Mouse (Mus musculus): ENCODE measurements around the gene Sprn. TPM values are rescaled to one million over a fixed set of nuclear protein-coding genes. Genes with fewer than 3 reads are reported as not detected.
A peak's percentile ranks its signal among the peaks of the same experiment; 100 is the strongest.

Sprn gene
- polyA plus RNA-seq, 1 experiment from 2014 or later, result 0.01 TPM

GRCm38 (mm10) chr7:140186646-140187620, 32.3 kb upstream of the Sprn start:
- ChIA-PET POLR2A (interaction anchor here (0.7 kb wide), 1 partner anchor 10 kb away, joined by 3 read pairs; no protein-coding TSS in a partner anchor), CTCF (interaction anchor here (1.3 to 2.3 kb wide), 2 partner anchors 10 to 20 kb away, joined by 4 to 11 read pairs; partner anchors contain the start of gene Olfr524)
- TF ChIP-seq CTCF (IDR thresholded peaks at IDR 0.05), result peak; percentile 47
- in situ Hi-C loops (cut with MboI; ENCODE audit: low pct_unique_long_range_greater_than_20kb), result no loop called here
- DNase-seq (ENCODE audit: low read depth, low spot score), result no peak
- H3K27me3 ChIP-seq, result peaks cover 7% of the 10 kb centered on the region
- ATAC-seq, result no peak

- POLR2A ChIA-PET, result no interaction called here
- in situ Hi-C loops (cut with MboI; ENCODE audit: low pct_unique_long_range_greater_than_20kb), result no loop called here
- DNase-seq (ENCODE audit: low read depth, low spot score) (no peak), ATAC-seq (no peak)
- CTCF ChIA-PET, result interaction anchor here (0.6 kb wide), 1 partner anchor 61 kb away, joined by 3 read pairs; no protein-coding TSS in a partner anchor
- no peaks in the 10 kb centered on the region for H3K27me3 ChIP-seq
- no peak for TF ChIP-seq CTCF (IDR thresholded peaks at IDR 0.05)
Measured at GRCm38 (mm10) chr7:140184206-140184605, 29.5 kb upstream of the Sprn start.

GRCm38 (mm10) chr7:140180692-140181091, 26.0 kb upstream of the Sprn start:
- in situ Hi-C loops (cut with MboI; ENCODE audit: low pct_unique_long_range_greater_than_20kb), result no loop called here
- ChIA-PET POLR2A (no interaction called here), CTCF (no interaction called here)

GRCm38 (mm10) chr7:140179176-140179575, 24.5 kb upstream of the Sprn start:
- ATAC-seq (no peak), DNase-seq (ENCODE audit: low read depth, low spot score) (no peak)
- ChIA-PET CTCF (no interaction called here), POLR2A (no interaction called here)
- TF ChIP-seq CTCF (IDR thresholded peaks at IDR 0.05), result no peak
- in situ Hi-C loops (cut with MboI; ENCODE audit: low pct_unique_long_range_greater_than_20kb), result no loop called here
- H3K27me3 ChIP-seq, result no peaks in the 10 kb centered on the region

More at GRCm38 (mm10) chr7:140180692-140181091, 26.0 kb upstream of the Sprn start:
- ATAC-seq, result no peak
- no peak for TF ChIP-seq CTCF (IDR thresholded peaks at IDR 0.05)
- no peaks in the 10 kb centered on the region for H3K27me3 ChIP-seq
- no peak for DNase-seq (ENCODE audit: low read depth, low spot score)

GRCm38 (mm10) chr7:140172936-140173335, 18.3 kb upstream of the Sprn start, which contains the start of gene Olfr523:
Gene Olfr523 (plus strand): TSS chr7:140173217.
- ATAC-seq, result no peak
- no peak for DNase-seq (ENCODE audit: low read depth, low spot score)
- ChIA-PET CTCF (no interaction called here), POLR2A (interaction anchor here (0.6 kb wide), 1 partner anchor 13 kb away, joined by 7 read pairs; no protein-coding TSS in a partner anchor)
- in situ Hi-C loops (cut with MboI; ENCODE audit: low pct_unique_long_range_greater_than_20kb), result no loop called here
- no peak for TF ChIP-seq CTCF (IDR thresholded peaks at IDR 0.05)
- no peaks in the 10 kb centered on the region for H3K27me3 ChIP-seq

- no peaks in the 10 kb centered on the region for H3K27me3 ChIP-seq
- CTCF ChIA-PET, result no interaction called here
- in situ Hi-C loops (cut with MboI; ENCODE audit: low pct_unique_long_range_greater_than_20kb), result no loop called here
- no peak for DNase-seq (ENCODE audit: low read depth, low spot score)
- POLR2A ChIA-PET, result no interaction called here
- no peak for TF ChIP-seq CTCF (IDR thresholded peaks at IDR 0.05)
- ATAC-seq, result no peak
Measured at GRCm38 (mm10) chr7:140170863-140171262, 16.2 kb upstream of the Sprn start.

- ATAC-seq (peak; percentile 14), DNase-seq (ENCODE audit: low read depth, low spot score) (peak; percentile 33)
- CTCF ChIA-PET, result no interaction called here
- TF ChIP-seq CTCF (IDR thresholded peaks at IDR 0.05), result no peak
- POLR2A ChIA-PET, result interaction anchor here (0.6 kb wide), 1 partner anchor 1319 kb away, joined by 4 read pairs; no protein-coding TSS in a partner anchor
- in situ Hi-C loops (cut with MboI; ENCODE audit: low pct_unique_long_range_greater_than_20kb), result no loop called here
- no peaks in the 10 kb centered on the region for H3K27me3 ChIP-seq
Measured at GRCm38 (mm10) chr7:140169386-140169785, 14.7 kb upstream of the Sprn start.

- ChIA-PET POLR2A (no interaction called here), CTCF (interaction anchor here (1.0 kb wide), 1 partner anchor 23 kb away, joined by 3 read pairs; no protein-coding TSS in a partner anchor)
- DNase-seq (ENCODE audit: low read depth, low spot score), result no peak
- in situ Hi-C loops (cut with MboI; ENCODE audit: low pct_unique_long_range_greater_than_20kb), result no loop called here
- H3K27me3 ChIP-seq, result no peaks in the 10 kb centered on the region
- TF ChIP-seq CTCF (IDR thresholded peaks at IDR 0.05), result no peak
- ATAC-seq, result no peak
Measured at GRCm38 (mm10) chr7:140167950-140168349, 13.3 kb upstream of the Sprn start.

GRCm38 (mm10) chr7:140164664-140165063, 10.0 kb upstream of the Sprn start, which contains the start of gene Olfr522:
Gene Olfr522 (minus strand): TSS chr7:140164764.
- ChIA-PET POLR2A (interaction anchor here (0.9 kb wide), 1 partner anchor 1044 kb away, joined by 3 read pairs; no protein-coding TSS in a partner anchor), CTCF (interaction anchor here (0.7 kb wide), 1 partner anchor 24 kb away, joined by 3 read pairs; no protein-coding TSS in a partner anchor)
- TF ChIP-seq CTCF (IDR thresholded peaks at IDR 0.05), result no peak
- ATAC-seq (no peak), DNase-seq (ENCODE audit: low read depth, low spot score) (no peak)
- in situ Hi-C loops (cut with MboI; ENCODE audit: low pct_unique_long_range_greater_than_20kb), result no loop called here
- H3K27me3 ChIP-seq, result no peaks in the 10 kb centered on the region

GRCm38 (mm10) chr7:140160363-140160762, 5.7 kb upstream of the Sprn start:
- H3K27me3 ChIP-seq, result no peaks in the 10 kb centered on the region
- POLR2A ChIA-PET, result interaction anchor here (0.7 kb wide), 1 partner anchor 123 kb away, joined by 3 read pairs; no protein-coding TSS in a partner anchor
- in situ Hi-C loops (cut with MboI; ENCODE audit: low pct_unique_long_range_greater_than_20kb), result no loop called here
- CTCF ChIA-PET, result interaction anchor here (0.7 to 1.0 kb wide), 2 partner anchors 20 to 107 kb away, joined by 3 read pairs; no protein-coding TSS in a partner anchor
- DNase-seq (ENCODE audit: low read depth, low spot score) (no peak), ATAC-seq (no peak)
- no peak for TF ChIP-seq CTCF (IDR thresholded peaks at IDR 0.05)

- no peak for TF ChIP-seq CTCF (IDR thresholded peaks at IDR 0.05)
- in situ Hi-C loops (cut with MboI; ENCODE audit: low pct_unique_long_range_greater_than_20kb), result no loop called here
- DNase-seq (ENCODE audit: low read depth, low spot score) (no peak), ATAC-seq (no peak)
- POLR2A ChIA-PET, result no interaction called here
- no peaks in the 10 kb centered on the region for H3K27me3 ChIP-seq
- CTCF ChIA-PET, result no interaction called here
Measured at GRCm38 (mm10) chr7:140153829-140154217, 854 bp downstream of the Sprn start.

All from Patski (cell line).